Mouse (Mus musculus) midbrain, postnatal 0 days (tissue): ENCODE data around the gene Alg6. TPM values are rescaled to one million over a fixed set of nuclear protein-coding genes. Genes with fewer than 3 reads are reported as not detected.

Experiments used
- ATAC-seq: fragments of 200-750 bp; cut with Nextera tagmentation; 2 replicates; pipeline ENCODE4 v1.8.0; 2017; ENCODE audit warnings: moderate number of reproducible peaks, mild to moderate bottlenecking, moderate TSS enrichment, moderate library complexity; ENCODE audit not compliant: low FRiP score
- DNase-seq: peaks from one replicate; pipeline ENCODE4 v3.0.0-alpha.2; 2015; ENCODE audit warnings: low spot score
- H3K27ac ChIP-seq: fragments of 300-500 bp; sonication (generic); 2 replicates; pipeline ENCODE4 v1.5.1; 2014; ENCODE audit warnings: low read depth, mild to moderate bottlenecking, low read length, mixed read lengths
- H3K27me3 ChIP-seq: fragments of 300-500 bp; sonication (generic); 2 replicates; pipeline ENCODE4 v1.6.1; 2014; ENCODE audit warnings: low read length, control low read depth, mixed read lengths; ENCODE audit not compliant: insufficient read depth
- H3K36me3 ChIP-seq: fragments of 300-500 bp; sonication (generic); 2 replicates; pipeline ENCODE4 v1.6.1; 2014; ENCODE audit warnings: low read length, control low read depth, mixed read lengths; ENCODE audit not compliant: insufficient read depth
- H3K4me1 ChIP-seq: fragments of 300-500 bp; sonication (generic); 2 replicates; pipeline ENCODE4 v1.6.1; 2014; ENCODE audit warnings: mild to moderate bottlenecking, control low read depth, antibody characterized with exemption, low read length, mixed read lengths; ENCODE audit not compliant: insufficient read depth
- H3K4me2 ChIP-seq: fragments of 300-500 bp; sonication (generic); 2 replicates; pipeline ENCODE4 v1.6.1; 2014; ENCODE audit warnings: low read depth, mild to moderate bottlenecking, low read length, mixed read lengths; ENCODE audit not compliant: poor library complexity, severe bottlenecking
- H3K4me3 ChIP-seq: fragments of 300-500 bp; sonication (generic); 2 replicates; pipeline ENCODE4 v1.5.1; 2014; ENCODE audit warnings: low read depth, mild to moderate bottlenecking, low read length, moderate library complexity
- H3K9ac ChIP-seq: fragments of 300-500 bp; sonication (generic); replicated peaks from 2 replicates; pipeline ENCODE4 v1.6.1; 2014; ENCODE audit warnings: mild to moderate bottlenecking, low read length, moderate library complexity, mixed read lengths; ENCODE audit not compliant: poor library complexity, severe bottlenecking
- H3K9me3 ChIP-seq: fragments of 300-500 bp; sonication (generic); 2 replicates; pipeline ENCODE4 v1.6.1; 2016; ENCODE audit warnings: low read length, control low read depth
- CTCF ChIP-seq: IDR thresholded peaks from 2 replicates; pipeline ENCODE4 v1.5.1; 2016; ENCODE audit warnings: antibody characterized with exemption, mild to moderate bottlenecking
- WGBS: fragments of 180-500 bp; shearing (Covaris S2); extraction: QIAGEN DNeasy Blood & Tissue Kit; methylation state at CpG from one replicate; pipeline ENCODE4 v1.1.7; 2014; 5-methylcytosine and 5-hydroxymethylcytosine counted together
- polyA plus RNA-seq: library from polyadenylated mRNA; unstranded; fragments of >200 nt; fragmentation: Nextera tagmentation; extraction: Ambion mirVana; gene quantifications from 2 replicates; pipeline ENCODE4 v1.2.1, GENCODE M21; 2015
- total RNA-seq: library from RNA; depleted of rRNA; stranded (reverse); fragments of >200 nt; gene quantifications from 2 replicates; pipeline ENCODE4 v1.2.3, GENCODE M21; 2014

The Alg6 gene
- total and polyA plus RNA-seq, 2 experiments from 2014 or later, result 14.2 to 29.5 TPM

GRCm38 (mm10) chr4:99713971-99714370, 1.5 kb upstream of the Alg6 start:
- no peak for ATAC-seq
- Histone ChIP-seq H3K4me2 (no peak overlapping the region), H3K36me3 (no peaks in the 10 kb centered on the region), H3K4me3 (no peak overlapping the region), H3K4me1 (no peaks in the 10 kb centered on the region), H3K9ac (no peak overlapping the region), H3K27ac (no peak overlapping the region), H3K9me3 (no peaks in the 10 kb centered on the region), H3K27me3 (no peaks in the 10 kb centered on the region)
- no peak for TF ChIP-seq CTCF
- DNase-seq, result no peak
- 92% methylated on average over 6 of the region's 6 CpGs for WGBS

- H3K9ac ChIP-seq, result peak overlapping the region; percentile 79
- H3K27ac ChIP-seq, result 0 out of 2 replicates have a peak overlapping the region, but pooled peaks have one; percentile 48
- H3K27me3 ChIP-seq, result no peaks in the 10 kb centered on the region
- WGBS, result 24% methylated on average over 25 of the region's 25 CpGs
- no peaks in the 10 kb centered on the region for H3K4me1 ChIP-seq
- no peaks in the 10 kb centered on the region; the same call in 1 of the 2 replicates for H3K36me3 ChIP-seq
- no peaks in the 10 kb centered on the region for H3K9me3 ChIP-seq
- DNase-seq, result no peak
- peak overlapping the region; percentile 64 for H3K4me3 ChIP-seq
- H3K4me2 ChIP-seq, result peak overlapping the region; percentile 91
- peak; percentile 39; the same call in 1 of the 2 replicates for ATAC-seq
- no peak for TF ChIP-seq CTCF
These were observed 436 bp downstream of the Alg6 start for GRCm38 (mm10) chr4:99715783-99716416.

- no peak for ATAC-seq
- WGBS, result 83% methylated on average over 4 of the region's 4 CpGs
These were observed 2.4 kb downstream of the Alg6 start for GRCm38 (mm10) chr4:99717905-99718304.

GRCm38 (mm10) chr4:99724331-99724730, 8.9 kb downstream of the Alg6 start:
- no peak overlapping the region for H3K4me3 ChIP-seq
- no peaks in the 10 kb centered on the region for H3K27me3 ChIP-seq
- no peaks in the 10 kb centered on the region for H3K4me1 ChIP-seq
- no peak overlapping the region for H3K27ac ChIP-seq
- no peak overlapping the region for H3K9ac ChIP-seq
- H3K9me3 ChIP-seq, result no peaks in the 10 kb centered on the region
- WGBS, result 91% methylated on average over 4 of the region's 4 CpGs
- DNase-seq, result no peak
- no peak for TF ChIP-seq CTCF
- no peak for ATAC-seq
- H3K36me3 ChIP-seq, result peaks cover 13% of the 10 kb centered on the region; the same call in 1 of the 2 replicates
- H3K4me2 ChIP-seq, result no peak overlapping the region

More at GRCm38 (mm10) chr4:99717905-99718304, 2.4 kb downstream of the Alg6 start:
- Histone ChIP-seq H3K4me1 (no peaks in the 10 kb centered on the region), H3K9ac (no peak overlapping the region), H3K4me3 (no peak overlapping the region), H3K36me3 (no peaks in the 10 kb centered on the region; the same call in 1 of the 2 replicates), H3K9me3 (no peaks in the 10 kb centered on the region), H3K4me2 (no peak overlapping the region), H3K27me3 (no peaks in the 10 kb centered on the region), H3K27ac (no peak overlapping the region)
- DNase-seq, result no peak
- TF ChIP-seq CTCF, result no peak

- DNase-seq (no peak), ATAC-seq (no peak)
- Histone ChIP-seq H3K4me3 (no peak overlapping the region), H3K27ac (no peak overlapping the region), H3K36me3 (peaks cover 15% of the 10 kb centered on the region; the same call in 1 of the 2 replicates), H3K4me1 (no peaks in the 10 kb centered on the region), H3K9ac (no peak overlapping the region), H3K9me3 (no peaks in the 10 kb centered on the region), H3K27me3 (no peaks in the 10 kb centered on the region), H3K4me2 (no peak overlapping the region)
- no peak for TF ChIP-seq CTCF
- 94% methylated on average over 8 of the region's 8 CpGs for WGBS
These were observed 10.5 kb downstream of the Alg6 start for GRCm38 (mm10) chr4:99725914-99726451.

- H3K4me1 ChIP-seq, result no peaks in the 10 kb centered on the region
- H3K9ac ChIP-seq, result no peak overlapping the region
- WGBS, result 47% methylated on average over 7 of the region's 7 CpGs
- no peak for ATAC-seq
- no peak for TF ChIP-seq CTCF
- H3K4me3 ChIP-seq, result no peak overlapping the region
- H3K4me2 ChIP-seq, result no peak overlapping the region
- H3K9me3 ChIP-seq, result no peaks in the 10 kb centered on the region
- H3K36me3 ChIP-seq, result no peaks in the 10 kb centered on the region
- H3K27ac ChIP-seq, result no peak overlapping the region
- no peak for DNase-seq
- no peaks in the 10 kb centered on the region for H3K27me3 ChIP-seq
These were observed 24.4 kb downstream of the Alg6 start for GRCm38 (mm10) chr4:99739836-99740235.
